Mouse (Mus musculus) spleen, adult 2 months (tissue): Measurements from ENCODE around the gene Cyp2b19.

Experiments used
- CTCF ChIP-seq: fragments of 200-500 bp; IDR thresholded peaks from 2 replicates; pipeline ENCODE4 v1.5.1; 2011; ENCODE audit warnings: mild to moderate bottlenecking, inconsistent platforms; ENCODE audit not compliant: insufficient read depth, insufficient read length, insufficient replicate concordance; ENCODE audit errors: extremely low read depth
- POLR2A ChIP-seq: fragments of 200-500 bp; IDR thresholded peaks from 2 replicates; pipeline ENCODE4 v1.6.1; 2011; ENCODE audit warnings: low read depth, low read length, inconsistent platforms

DNA sequence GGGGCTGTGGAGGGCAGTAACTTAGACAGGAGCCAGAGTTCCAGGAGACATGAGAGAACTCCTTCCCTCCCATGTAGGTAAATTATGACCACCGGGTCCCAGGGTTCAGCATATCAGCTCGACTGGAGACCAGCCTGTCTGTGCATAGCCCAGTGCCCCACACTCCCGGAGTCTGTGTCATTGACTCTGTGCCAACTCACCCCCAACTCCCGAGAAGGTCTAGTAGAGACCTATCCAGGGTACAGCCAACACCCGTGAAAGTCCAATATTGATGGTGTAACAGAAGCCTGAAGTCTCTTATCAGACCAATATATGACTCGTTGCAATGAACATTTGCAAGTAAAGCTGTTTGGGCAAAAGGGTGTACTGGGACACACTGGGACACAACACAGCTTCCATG is 33.0 kb downstream of the Cyp2b19 start:
- TF ChIP-seq CTCF = no peak
- no peak for TF ChIP-seq POLR2A
